Mouse (Mus musculus) regulatory T cell (primary cell): Measurements from ENCODE around the gene Klf2.

Experiments
- in situ Hi-C: fragments of 300-600 bp; cut with MboI, MseI; formaldehyde crosslinking; loops from one replicate; pipeline ENCODE4 v1.15.1; 2025; ENCODE audit warnings: high pct_unique_total_duplicates

Klf2 gene

GRCm38 (mm10) chr8:72331631-72332030 lies 12.8 kb downstream of the Klf2 start:
- in situ Hi-C loops: no loop called here

GRCm38 (mm10) chr8:72333429-72334143 lies 14.8 kb downstream of the Klf2 start:
- in situ Hi-C loops: no loop called here

GRCm38 (mm10) chr8:72334144-72334641 lies 15.4 kb downstream of the Klf2 start:
- in situ Hi-C loops: no loop called here

- in situ Hi-C loops: no loop called here
These were observed 17.4 kb downstream of the Klf2 start for GRCm38 (mm10) chr8:72336273-72336672.

GRCm38 (mm10) chr8:72337034-72337433 lies 18.2 kb downstream of the Klf2 start:
- in situ Hi-C loops: no loop called here

GRCm38 (mm10) chr8:72342556-72343300 lies 23.9 kb downstream of the Klf2 start:
- in situ Hi-C loops: no loop called here

- in situ Hi-C loops: no loop called here
These were observed 24.9 kb downstream of the Klf2 start for GRCm38 (mm10) chr8:72343725-72344124.

GRCm38 (mm10) chr8:72347553-72347952 lies 28.7 kb downstream of the Klf2 start:
- in situ Hi-C loops: no loop called here

GRCm38 (mm10) chr8:72348114-72348513 lies 29.3 kb downstream of the Klf2 start:
- in situ Hi-C loops: no loop called here

- in situ Hi-C loops: no loop called here
These were observed 30.1 kb downstream of the Klf2 start for GRCm38 (mm10) chr8:72348956-72349355.

GRCm38 (mm10) chr8:72349838-72350237 lies 31.0 kb downstream of the Klf2 start:
- in situ Hi-C loops: no loop called here

- in situ Hi-C loops: no loop called here
These were observed 31.9 kb downstream of the Klf2 start for GRCm38 (mm10) chr8:72350727-72351126.

- in situ Hi-C loops: no loop called here
These were observed 32.7 kb downstream of the Klf2 start for GRCm38 (mm10) chr8:72351405-72352005.

GRCm38 (mm10) chr8:72352951-72353699 lies 34.3 kb downstream of the Klf2 start:
- in situ Hi-C loops: no loop called here

GRCm38 (mm10) chr8:72353700-72354045 lies 34.8 kb downstream of the Klf2 start:
- in situ Hi-C loops: no loop called here

- in situ Hi-C loops: no loop called here
These were observed 35.4 kb downstream of the Klf2 start for GRCm38 (mm10) chr8:72354272-72354671.

GRCm38 (mm10) chr8:72356593-72356992 lies 37.8 kb downstream of the Klf2 start:
- in situ Hi-C loops: no loop called here

GRCm38 (mm10) chr8:72360162-72360561 lies 41.3 kb downstream of the Klf2 start:
- in situ Hi-C loops: no loop called here

GRCm38 (mm10) chr8:72362754-72363153 lies 43.9 kb downstream of the Klf2 start:
- in situ Hi-C loops: no loop called here

- in situ Hi-C loops: no loop called here
These were observed 44.6 kb downstream of the Klf2 start for GRCm38 (mm10) chr8:72363457-72363856.

- in situ Hi-C loops: loop anchor here (5.0 kb wide), 3 partner anchors 43 to 188 kb away; no protein-coding TSS in a partner anchor
These were observed 46.2 kb downstream of the Klf2 start for GRCm38 (mm10) chr8:72365016-72365415.

- in situ Hi-C loops: loop anchor here (5.0 kb wide), 3 partner anchors 44 to 189 kb away; no protein-coding TSS in a partner anchor
These were observed 47.0 kb downstream of the Klf2 start for GRCm38 (mm10) chr8:72365826-72366225.
